Mouse (Mus musculus) lung, postnatal 36 days (tissue): Measurements from ENCODE around the gene Pde4c.

ENCODE experiments used
- DNase-seq: peaks from one replicate; pipeline ENCODE4 v3.0.0; 2022; ENCODE audit warnings: mixed read lengths

Pde4c gene

DNA sequence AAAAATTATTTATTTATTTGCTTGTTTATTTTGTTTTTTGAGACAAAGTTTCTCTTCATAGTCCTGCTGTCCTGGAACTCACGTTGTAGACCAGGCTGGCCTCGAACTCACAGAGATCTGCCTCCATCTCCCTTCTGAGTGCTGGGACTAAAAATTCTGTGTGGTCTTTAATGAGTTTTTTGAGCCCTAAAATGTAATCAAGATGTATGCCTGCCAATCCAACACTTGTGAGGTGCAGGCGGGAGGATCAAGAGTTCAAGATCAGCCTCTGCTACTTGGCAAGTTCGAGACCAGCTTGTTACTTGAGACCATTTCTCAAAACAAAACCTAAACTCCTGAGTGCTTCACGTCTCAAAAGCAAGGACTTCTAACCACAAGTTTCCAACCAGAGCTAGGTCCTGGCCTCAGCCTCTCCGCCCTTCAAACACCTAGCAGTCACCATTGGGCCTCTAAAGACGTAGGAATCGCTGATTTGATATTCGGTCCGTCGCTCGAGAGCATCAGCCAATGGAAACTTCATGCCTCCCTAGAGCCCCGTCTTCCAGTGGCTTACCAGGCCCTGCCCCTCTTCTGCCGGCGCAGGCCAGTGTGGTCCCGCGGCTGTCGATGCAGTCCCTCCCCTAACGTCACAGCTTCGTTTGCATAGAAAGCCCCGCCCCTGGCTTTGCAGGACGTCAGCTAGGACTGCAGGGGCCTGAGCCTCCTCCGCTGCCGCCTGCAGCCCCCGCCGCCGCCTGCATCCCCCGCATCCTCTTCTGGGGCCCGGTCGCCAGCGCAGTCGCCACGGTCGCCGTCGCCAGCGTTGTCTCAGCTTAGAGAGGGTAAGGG, 30.7 kb downstream of the Pde4c start, which contains the start of gene Rab3a:
Gene Rab3a, plus strand, starts transcription at position 637 of the 828 bp plus-strand sequence.
- peak; percentile 99 for DNase-seq

- no peak for DNase-seq
Observed at GRCm38 (mm10) chr8:70754871-70755660, 31.5 kb downstream of the Pde4c start.

- no peak for DNase-seq
Observed at GRCm38 (mm10) chr8:70755661-70756475, 32.3 kb downstream of the Pde4c start.

GRCm38 (mm10) chr8:70756476-70757040, 33.0 kb downstream of the Pde4c start:
- DNase-seq, result no peak

DNA sequence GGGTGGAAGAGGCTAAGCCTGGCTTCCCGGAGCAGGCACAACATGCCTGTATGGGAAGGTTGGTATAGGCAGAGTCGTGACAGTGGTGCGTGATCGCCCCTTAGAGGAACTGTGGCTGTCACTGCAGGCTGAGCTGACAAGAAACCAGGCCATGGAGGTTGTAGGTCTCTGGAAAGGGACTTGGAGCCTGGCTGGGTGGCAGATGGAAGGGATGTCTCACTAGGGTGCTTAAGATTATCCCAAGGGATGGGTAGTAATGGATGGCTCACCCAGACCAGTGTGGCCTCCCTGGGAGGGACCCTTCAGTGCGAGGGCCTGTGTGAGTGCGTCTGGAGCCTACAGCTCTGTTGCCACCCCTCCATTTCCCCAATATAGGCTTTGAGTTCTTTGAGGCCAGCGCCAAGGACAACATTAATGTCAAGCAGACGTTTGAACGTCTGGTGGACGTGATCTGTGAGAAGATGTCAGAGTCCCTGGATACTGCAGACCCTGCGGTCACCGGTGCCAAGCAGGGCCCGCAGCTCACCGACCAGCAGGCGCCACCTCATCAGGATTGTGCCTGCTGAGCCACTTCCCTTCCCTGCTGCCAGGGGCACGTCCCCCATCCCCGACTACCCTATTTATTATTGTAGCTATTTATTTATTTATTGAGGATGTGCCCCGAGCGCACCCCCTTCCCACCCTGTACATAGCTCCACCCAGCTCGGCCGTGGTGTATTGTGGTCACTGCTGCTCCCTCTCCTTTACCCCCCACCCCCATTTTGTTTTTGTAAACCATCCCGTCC, 34.2 kb downstream of the Pde4c start:
- DNase-seq, result no peak

DNA sequence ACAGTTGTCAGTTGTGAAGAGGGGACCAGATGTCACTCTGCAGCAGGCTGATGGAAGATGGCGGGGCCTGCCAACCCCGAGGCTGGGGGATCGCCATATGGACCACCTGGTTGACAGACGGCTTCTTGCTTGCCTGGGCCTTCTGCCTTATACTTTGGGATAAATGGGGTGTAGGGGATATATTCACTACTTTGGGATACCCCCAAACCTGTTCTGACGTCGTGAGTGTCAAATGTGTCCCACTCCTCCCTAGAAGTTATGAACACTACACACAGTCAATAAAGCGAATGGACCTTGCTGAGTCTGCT, 34.7 kb downstream of the Pde4c start:
- no peak for DNase-seq

DNA sequence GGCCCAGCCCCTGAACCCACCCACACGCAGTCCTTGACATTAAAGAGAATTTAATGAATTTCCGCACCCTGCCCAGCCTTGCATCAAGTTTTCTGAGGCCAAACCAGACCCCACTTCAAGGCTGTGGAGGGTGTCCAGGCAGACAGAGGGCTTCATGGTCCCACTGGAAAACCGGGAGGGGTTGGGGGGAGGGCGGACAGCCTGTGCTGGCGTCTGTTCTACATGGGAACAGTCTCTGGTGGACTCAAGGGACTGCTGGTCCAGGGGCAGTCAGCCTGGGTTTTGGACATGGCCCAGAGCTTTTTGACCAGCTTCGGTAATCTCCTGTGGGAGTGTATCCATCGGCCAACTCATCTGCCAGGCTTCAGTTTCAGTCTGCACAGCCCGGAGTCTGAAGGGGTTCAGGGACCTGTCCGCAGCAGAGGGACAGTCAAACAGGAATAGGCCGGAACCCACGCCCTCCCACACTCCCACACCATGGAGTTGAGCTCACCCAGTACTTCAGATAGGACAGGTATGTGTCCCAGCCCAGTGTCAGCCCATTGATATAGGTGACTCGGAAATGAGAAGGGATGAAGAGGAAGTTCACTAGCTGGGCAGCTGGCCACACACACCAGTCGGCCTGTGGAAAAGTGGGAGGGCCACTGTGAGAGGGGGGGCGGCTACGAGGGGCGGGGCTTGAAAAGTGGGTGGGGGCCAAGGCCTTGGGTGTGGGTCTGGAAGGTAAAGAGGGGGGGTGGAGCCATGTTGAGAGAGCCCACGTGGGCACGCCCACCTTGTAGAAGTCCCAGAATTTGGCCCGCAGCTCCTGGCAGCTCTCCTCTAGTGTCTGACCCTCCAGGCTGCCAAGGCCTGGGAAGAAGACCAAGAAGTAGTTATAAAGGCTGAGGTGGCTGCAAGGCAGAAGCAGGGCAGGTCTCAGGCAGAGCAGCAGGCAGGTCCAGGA, 35.4 kb downstream of the Pde4c start:
- DNase-seq, result peak; percentile 84

- no peak for DNase-seq
Observed at GRCm38 (mm10) chr8:70760350-70760749, 36.8 kb downstream of the Pde4c start.

DNA sequence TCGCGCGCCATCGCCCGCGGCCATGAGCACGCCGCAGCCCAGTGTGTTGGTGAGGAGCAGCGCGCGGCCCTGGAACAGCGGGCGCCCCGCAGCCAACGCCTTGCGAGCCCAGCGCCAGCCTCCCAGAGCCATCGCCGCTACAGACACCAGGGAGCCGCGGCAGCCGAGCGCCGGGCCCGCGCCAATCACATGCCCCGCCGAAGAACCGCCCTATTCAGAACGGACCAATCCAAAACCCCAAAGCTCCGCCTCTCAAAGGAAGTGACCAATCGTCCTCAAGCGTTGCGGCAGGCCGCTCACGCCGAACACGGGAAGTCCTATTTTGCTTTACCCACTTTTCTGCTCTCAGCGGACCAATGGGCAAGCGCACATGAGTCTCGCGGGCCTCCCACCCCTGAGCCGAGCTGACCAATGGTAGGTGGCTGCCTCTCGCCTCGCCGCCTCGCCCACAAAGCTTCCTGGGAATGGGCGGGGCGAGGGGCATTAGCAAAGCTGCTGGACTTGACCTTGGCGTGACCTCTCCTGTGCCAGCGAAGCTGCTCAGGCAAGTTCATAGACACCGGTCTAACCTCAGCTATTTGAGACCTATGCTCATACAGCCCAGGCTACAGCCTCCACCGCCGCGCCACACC, 37.4 kb downstream of the Pde4c start, which contains the start of gene Mpv17l2:
Gene Mpv17l2, minus strand, starts transcription at position 172 of the 632 bp plus-strand sequence.
- DNase-seq, result peak; percentile 99

DNA sequence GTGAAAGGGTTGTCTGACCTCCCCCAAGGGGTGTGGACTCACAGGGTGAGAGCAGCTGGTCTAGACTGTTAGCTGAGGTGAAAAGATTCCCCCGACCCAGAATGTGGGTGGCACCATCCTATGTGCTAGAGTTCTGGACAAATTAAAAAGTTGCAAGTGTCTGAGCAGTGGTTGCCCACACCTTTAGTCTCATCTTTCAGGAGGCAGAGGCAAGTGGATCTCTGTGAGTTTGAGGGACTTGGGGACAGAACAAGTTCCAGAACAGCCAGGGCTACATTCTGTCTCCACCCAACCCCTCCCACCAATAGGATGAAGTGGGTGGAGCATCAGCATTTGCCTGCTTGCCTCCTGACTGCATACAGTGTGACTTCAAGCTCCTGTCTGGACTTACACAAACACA, 38.6 kb downstream of the Pde4c start:
- DNase-seq, result no peak

GRCm38 (mm10) chr8:70763354-70763753, 39.8 kb downstream of the Pde4c start:
- peak; percentile 76 for DNase-seq

DNA sequence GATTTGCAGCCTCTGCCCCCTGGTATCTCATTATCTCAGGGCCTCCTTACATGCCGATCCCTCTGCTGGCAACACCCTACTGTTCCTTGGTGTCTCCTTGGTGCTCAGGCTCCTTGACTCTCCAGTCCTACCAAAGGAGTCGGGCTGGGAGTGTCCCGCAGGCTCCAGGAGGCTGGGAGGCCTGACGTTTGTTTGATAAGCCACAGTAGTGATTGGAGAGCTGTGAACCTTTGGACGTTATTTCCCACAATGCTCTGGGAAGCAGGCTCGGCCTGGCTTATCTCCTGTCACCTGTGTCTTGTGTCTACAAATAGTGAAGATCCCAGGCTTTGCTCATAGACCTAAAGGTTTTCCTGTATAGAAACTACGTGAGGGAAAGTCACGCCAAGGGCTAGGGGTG, 40.5 kb downstream of the Pde4c start:
- DNase-seq, result no peak

DNA sequence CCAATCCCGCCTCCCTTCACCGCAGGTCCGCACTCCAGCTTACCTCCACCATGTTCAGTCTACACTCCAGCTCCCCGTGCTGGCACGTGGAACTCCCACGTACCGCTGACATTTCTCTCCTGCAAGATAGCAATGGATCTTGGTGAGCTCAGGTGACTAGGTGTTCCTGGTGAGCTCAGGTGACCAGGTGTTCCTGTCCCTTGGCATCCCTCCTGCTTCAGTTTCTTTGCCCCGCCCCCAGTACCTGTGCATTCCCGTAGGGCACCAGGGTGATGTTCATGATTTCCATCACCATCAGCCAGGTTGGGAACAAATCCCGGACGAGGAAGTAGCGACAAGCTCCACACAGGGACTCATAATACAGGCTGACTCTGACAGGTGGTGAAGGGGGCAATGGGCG, 41.2 kb downstream of the Pde4c start:
- DNase-seq, result no peak

GRCm38 (mm10) chr8:70765329-70765728, 41.8 kb downstream of the Pde4c start:
- DNase-seq, result no peak

- peak; percentile 76 for DNase-seq
Observed at GRCm38 (mm10) chr8:70765838-70766570, 42.5 kb downstream of the Pde4c start.

DNA sequence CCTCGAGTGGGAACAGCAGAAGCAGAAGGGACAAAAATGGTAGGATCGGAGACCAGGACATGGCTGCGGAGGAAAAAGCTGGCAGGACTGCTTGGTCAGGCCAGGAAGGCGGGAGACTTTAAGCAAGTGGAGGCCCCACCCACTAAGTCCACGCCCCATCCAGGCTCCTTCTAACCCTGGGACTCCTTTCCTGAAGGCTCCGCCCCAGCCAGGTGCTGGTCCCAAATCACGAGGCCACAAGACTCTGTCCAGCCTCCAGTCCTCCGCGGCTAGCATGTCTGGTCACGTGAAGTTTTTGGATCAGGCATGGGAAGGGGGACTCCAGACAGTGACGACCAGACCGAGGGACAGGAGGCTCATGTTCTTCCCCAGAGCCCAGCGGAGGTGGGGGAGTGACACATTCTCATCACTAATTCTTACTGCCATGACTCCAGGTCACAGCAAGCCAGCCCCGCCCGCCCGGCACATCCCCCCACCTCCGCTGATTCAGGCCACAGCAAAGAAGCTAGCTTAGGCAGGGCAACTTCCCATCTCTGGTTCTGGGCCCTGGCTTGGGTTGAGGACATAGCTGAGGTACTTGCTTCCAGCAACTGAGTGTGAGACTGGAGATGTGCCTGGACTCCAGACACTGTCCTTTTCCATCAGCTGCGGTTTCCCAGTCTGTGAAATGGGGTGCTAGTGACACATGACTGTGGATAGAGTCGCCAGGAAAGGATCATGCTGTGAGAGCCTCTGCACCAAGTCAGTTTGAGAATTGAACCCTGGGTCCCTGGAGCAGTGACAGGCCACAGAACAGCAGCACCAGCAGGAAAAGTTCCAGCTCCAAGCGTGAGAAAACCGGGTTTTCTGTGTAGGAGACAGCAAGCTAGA, 43.3 kb downstream of the Pde4c start:
- peak; percentile 94 for DNase-seq

GRCm38 (mm10) chr8:70767503-70767902, 44.0 kb downstream of the Pde4c start:
- no peak for DNase-seq

DNA sequence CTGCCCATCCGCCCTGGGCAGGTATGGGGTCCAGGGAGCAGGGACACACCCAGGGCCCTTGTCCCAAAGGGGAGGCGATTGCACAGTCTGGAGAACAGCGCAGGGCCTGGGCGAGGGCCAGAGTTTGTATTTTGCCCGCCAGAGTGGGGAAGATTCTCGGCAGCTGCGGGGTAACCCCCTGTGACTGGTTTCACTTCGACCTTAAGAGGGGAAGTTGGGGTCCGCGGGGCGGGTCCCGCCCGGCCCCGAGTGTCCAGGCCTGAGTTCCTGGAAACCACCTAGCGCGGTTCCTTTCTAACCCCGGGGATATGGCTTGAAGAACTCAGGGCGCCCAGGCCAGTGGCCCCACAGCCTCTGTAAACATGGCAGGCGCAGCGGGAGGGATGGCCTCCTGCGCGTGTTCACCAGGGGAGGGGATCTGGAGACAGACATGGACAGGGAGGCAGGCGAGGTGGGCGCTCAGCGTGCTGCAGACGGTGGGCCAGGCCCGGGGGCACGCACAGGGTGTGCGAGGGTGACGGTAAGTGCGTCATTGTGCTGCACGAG, 44.8 kb downstream of the Pde4c start:
- no peak for DNase-seq
